Mouse (Mus musculus): ENCODE measurements around the gene Tmem209. TPM values are rescaled to one million over a fixed set of nuclear protein-coding genes. Genes with fewer than 3 reads are reported as not detected.

Tmem209 gene
- polyA plus RNA-seq (2011; ENCODE audit: insufficient read length, low read depth, missing spikeins): 68.8 and 84.7 TPM in 2 replicates

- TF ChIP-seq CTCF (IDR thresholded peaks at IDR 0.05; ENCODE audit: borderline replicate concordance, insufficient read depth, low read length) (no peak), POLR2A (IDR thresholded peaks at IDR 0.05; ENCODE audit: low read depth, low read length) (peak; percentile 98)
Measured at GRCm38 (mm10) chr6:30509265-30510239, at the start of gene Tmem209, which contains the start of gene Ssmem1. Gene Tmem209, minus strand, starts transcription at chr6:30509783. Gene Ssmem1, plus strand, starts transcription at chr6:30509849.

GRCm38 (mm10) chr6:30556080-30556479 lies 46.5 kb upstream of the Tmem209 start:
- Histone ChIP-seq H3K4me3 (ENCODE audit: insufficient read depth, low read length) (no peak overlapping the region), H3K27ac (ENCODE audit: insufficient read depth, low read length) (no peak overlapping the region), H3K4me1 (ENCODE audit: control insufficient read depth, insufficient read depth, low read length) (peaks cover 4% of the 10 kb centered on the region; the same call in 1 of the 2 replicates)
- TF ChIP-seq CTCF (IDR thresholded peaks at IDR 0.05; ENCODE audit: borderline replicate concordance, insufficient read depth, low read length): no peak

More at GRCm38 (mm10) chr6:30509265-30510239, at the start of gene Tmem209, which contains the start of gene Ssmem1:
- peak within 1 kb of the TSS; percentile 73 for H3K4me3 ChIP-seq (ENCODE audit: insufficient read depth, low read length)
- peak within 1 kb of the TSS; percentile 94 for H3K27ac ChIP-seq (ENCODE audit: insufficient read depth, low read length)
- no peaks in the 10 kb centered on the region for H3K4me1 ChIP-seq (ENCODE audit: control insufficient read depth, insufficient read depth, low read length)

- H3K27ac ChIP-seq (ENCODE audit: insufficient read depth, low read length): no peak overlapping the region
- TF ChIP-seq POLR2A (IDR thresholded peaks at IDR 0.05; ENCODE audit: low read depth, low read length) (no peak), CTCF (IDR thresholded peaks at IDR 0.05; ENCODE audit: borderline replicate concordance, insufficient read depth, low read length) (no peak)
- H3K4me1 ChIP-seq (ENCODE audit: control insufficient read depth, insufficient read depth, low read length): peaks cover 4% of the 10 kb centered on the region; the same call in 1 of the 2 replicates
- no peak overlapping the region for H3K4me3 ChIP-seq (ENCODE audit: insufficient read depth, low read length)
Measured at GRCm38 (mm10) chr6:30554621-30555170, 45.1 kb upstream of the Tmem209 start.

- TF ChIP-seq CTCF (IDR thresholded peaks at IDR 0.05; ENCODE audit: borderline replicate concordance, insufficient read depth, low read length): no peak
- TF ChIP-seq POLR2A (IDR thresholded peaks at IDR 0.05; ENCODE audit: low read depth, low read length): no peak
- Histone ChIP-seq H3K4me1 (ENCODE audit: control insufficient read depth, insufficient read depth, low read length) (peaks cover 6% of the 10 kb centered on the region), H3K27ac (ENCODE audit: insufficient read depth, low read length) (no peak overlapping the region), H3K4me3 (ENCODE audit: insufficient read depth, low read length) (no peak overlapping the region)
Measured at GRCm38 (mm10) chr6:30554092-30554491, 44.5 kb upstream of the Tmem209 start.

GRCm38 (mm10) chr6:30553381-30554010 lies 43.9 kb upstream of the Tmem209 start:
- H3K4me1 ChIP-seq (ENCODE audit: control insufficient read depth, insufficient read depth, low read length): peaks cover 8% of the 10 kb centered on the region
- H3K27ac ChIP-seq (ENCODE audit: insufficient read depth, low read length): no peak overlapping the region
- no peak overlapping the region for H3K4me3 ChIP-seq (ENCODE audit: insufficient read depth, low read length)
- TF ChIP-seq CTCF (IDR thresholded peaks at IDR 0.05; ENCODE audit: borderline replicate concordance, insufficient read depth, low read length): no peak
- no peak for TF ChIP-seq POLR2A (IDR thresholded peaks at IDR 0.05; ENCODE audit: low read depth, low read length)

- Histone ChIP-seq H3K4me3 (ENCODE audit: insufficient read depth, low read length) (no peak overlapping the region), H3K4me1 (ENCODE audit: control insufficient read depth, insufficient read depth, low read length) (peaks cover 8% of the 10 kb centered on the region), H3K27ac (ENCODE audit: insufficient read depth, low read length) (no peak overlapping the region)
- TF ChIP-seq CTCF (IDR thresholded peaks at IDR 0.05; ENCODE audit: borderline replicate concordance, insufficient read depth, low read length) (no peak), POLR2A (IDR thresholded peaks at IDR 0.05; ENCODE audit: low read depth, low read length) (no peak)
Measured at GRCm38 (mm10) chr6:30552628-30553027, 43.0 kb upstream of the Tmem209 start.

- H3K27ac ChIP-seq (ENCODE audit: insufficient read depth, low read length): no peak overlapping the region
- peaks cover 8% of the 10 kb centered on the region for H3K4me1 ChIP-seq (ENCODE audit: control insufficient read depth, insufficient read depth, low read length)
- H3K4me3 ChIP-seq (ENCODE audit: insufficient read depth, low read length): no peak overlapping the region
- no peak for TF ChIP-seq CTCF (IDR thresholded peaks at IDR 0.05; ENCODE audit: borderline replicate concordance, insufficient read depth, low read length)
- TF ChIP-seq POLR2A (IDR thresholded peaks at IDR 0.05; ENCODE audit: low read depth, low read length): no peak
Measured at GRCm38 (mm10) chr6:30551644-30552580, 42.3 kb upstream of the Tmem209 start.

- TF ChIP-seq CTCF (IDR thresholded peaks at IDR 0.05; ENCODE audit: borderline replicate concordance, insufficient read depth, low read length) (no peak), POLR2A (IDR thresholded peaks at IDR 0.05; ENCODE audit: low read depth, low read length) (no peak)
- H3K4me1 ChIP-seq (ENCODE audit: control insufficient read depth, insufficient read depth, low read length): peaks cover 13% of the 10 kb centered on the region
- H3K4me3 ChIP-seq (ENCODE audit: insufficient read depth, low read length): no peak overlapping the region
- H3K27ac ChIP-seq (ENCODE audit: insufficient read depth, low read length): 0 out of 2 replicates have a peak overlapping the region, but pooled peaks have one; percentile 30
Measured at GRCm38 (mm10) chr6:30551193-30551515, 41.6 kb upstream of the Tmem209 start.

Data from embryonic fibroblast, embryonic 13.5 days (primary cell).